Mouse (Mus musculus) liver, adult 10 weeks (tissue): ENCODE results near the gene Krt86. TPM values are rescaled to one million over a fixed set of nuclear protein-coding genes. Genes with fewer than 3 reads are reported as not detected.

Experiments used
- polyA plus RNA-seq: library from polyadenylated mRNA; stranded (reverse); fragments of 350-450 nt; fragmentation: Illumina TruSeq; extraction: RNeasy Lipid Tissue Mini Kit (QIAGEN cat#74804); gene quantifications from one replicate; pipeline ENCODE4 v1.2.3, GENCODE M21; 2014; ENCODE audit warnings: low read depth, low replicate concordance

The Krt86 gene
- polyA plus RNA-seq: not detected

DNA sequence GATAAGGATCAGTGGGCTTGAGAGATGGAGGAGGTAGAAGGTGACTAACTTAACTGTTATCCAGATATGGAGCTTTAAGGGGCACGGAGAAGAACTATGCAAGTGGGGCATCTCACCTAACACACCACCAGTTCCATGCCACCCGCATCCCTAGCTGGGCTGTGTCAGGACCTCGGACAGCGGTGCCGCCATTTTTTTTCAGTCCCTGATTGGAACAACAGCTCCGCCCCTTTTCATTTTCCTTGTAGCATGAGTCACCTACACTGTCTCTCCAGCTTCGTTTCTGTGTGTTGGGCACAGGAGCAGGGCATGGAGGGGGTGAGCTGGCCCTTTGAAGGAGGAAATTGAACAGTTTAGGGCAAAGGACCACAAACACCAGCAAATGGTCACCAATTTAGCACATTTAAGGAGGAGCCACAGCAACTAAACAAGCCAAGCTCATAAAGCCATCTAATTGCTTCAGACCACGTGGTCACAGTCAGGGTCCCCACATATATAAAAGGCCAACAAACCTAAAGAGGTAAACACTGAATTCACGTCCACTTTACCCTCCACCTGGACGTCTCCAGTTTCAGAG is at the start of gene Krt86:
Gene Krt86 (plus strand): TSS at position 527 of the 577 bp plus-strand sequence.

DNA sequence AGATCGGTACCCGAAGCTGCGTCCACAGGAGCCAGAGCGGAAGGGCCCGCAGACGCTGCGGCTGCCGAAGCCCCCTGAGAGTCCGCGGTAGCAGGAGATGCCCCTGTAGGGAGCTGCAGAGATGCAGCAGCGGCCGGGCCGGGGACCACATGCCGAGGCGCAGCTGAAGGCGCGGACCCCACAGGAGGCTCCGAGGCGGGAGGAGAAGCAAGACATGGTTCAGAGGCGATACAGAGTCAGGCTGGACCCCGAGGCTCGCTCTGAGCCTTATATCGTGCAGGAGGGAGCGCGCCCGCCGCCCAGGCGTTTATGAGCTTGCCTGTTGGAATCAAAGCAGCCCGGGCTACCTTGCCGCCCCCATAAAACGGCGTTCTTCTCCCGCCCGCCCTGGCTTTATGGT is 34.7 kb upstream of the Krt86 start, which contains the start of gene Krt87:
Gene Krt87 (minus strand): TSS at position 250 of the 400 bp plus-strand sequence.

DNA sequence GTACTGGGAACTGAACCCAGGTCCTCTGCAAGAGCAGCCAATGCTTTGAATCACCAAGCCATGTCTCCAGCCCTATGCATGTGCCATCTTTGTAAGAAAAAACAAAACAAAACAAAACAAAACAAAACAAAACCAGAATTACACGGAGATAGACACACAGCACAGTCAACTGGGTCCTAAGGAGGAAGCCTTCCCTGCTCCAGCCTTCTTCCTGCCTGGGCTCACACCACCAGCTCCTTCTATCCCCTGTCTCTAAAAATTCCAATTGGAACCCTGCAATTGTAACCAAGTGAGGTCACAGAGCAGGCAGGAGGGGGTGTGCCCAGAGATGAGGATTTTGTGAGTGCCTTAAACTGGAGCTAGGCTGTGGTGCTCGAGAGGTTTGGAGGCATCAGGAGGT is 25.8 kb upstream of the Krt86 start, which contains the start of gene Krt88:
Gene Krt88 (plus strand): TSS at position 301 of the 400 bp plus-strand sequence.

DNA sequence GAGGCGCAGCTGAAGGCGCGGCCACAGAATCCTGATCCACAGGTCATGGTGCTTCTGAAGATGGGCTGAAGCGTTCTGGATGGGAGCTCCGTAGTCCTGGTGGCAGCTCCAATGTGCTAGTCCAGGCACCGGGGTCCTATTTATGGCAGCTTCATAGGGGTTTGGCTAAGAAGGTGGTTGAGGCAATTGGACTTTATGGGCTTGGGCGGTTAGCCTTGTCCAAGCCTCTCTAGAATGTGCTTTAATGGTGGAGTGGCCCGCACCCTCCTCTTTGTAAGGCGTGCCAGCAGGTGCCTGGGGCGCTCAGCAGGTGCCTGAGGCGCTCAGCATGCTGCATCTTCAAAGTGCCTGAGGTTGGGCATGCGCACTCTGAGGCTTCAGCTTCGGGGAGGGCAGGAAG is 9.6 kb upstream of the Krt86 start, which contains the start of gene Krt81:
Gene Krt81 (minus strand): TSS at position 101 of the 400 bp plus-strand sequence.

DNA sequence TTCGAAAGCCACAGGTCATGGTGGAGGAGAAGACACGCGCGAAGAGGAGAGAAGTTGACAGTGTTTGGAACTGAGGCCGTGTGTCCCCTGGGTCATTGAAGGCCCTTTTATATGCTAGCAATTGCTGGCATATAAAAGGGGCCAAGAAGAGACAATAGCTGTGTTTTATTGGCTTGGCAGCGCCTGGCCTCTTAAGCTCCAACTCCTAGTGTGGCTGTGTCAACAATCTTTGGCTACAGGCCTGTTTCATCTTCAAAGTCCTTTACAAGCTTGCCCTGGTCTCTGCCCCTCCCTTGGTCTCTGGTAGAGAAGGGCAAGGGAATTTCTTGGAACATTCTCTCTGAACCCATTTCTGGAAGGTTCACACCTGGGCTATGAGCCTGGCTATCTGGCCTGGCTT is 18.2 kb downstream of the Krt86 start, which contains the start of gene Krt83:
Gene Krt83 (minus strand): TSS at position 82 of the 400 bp plus-strand sequence.

DNA sequence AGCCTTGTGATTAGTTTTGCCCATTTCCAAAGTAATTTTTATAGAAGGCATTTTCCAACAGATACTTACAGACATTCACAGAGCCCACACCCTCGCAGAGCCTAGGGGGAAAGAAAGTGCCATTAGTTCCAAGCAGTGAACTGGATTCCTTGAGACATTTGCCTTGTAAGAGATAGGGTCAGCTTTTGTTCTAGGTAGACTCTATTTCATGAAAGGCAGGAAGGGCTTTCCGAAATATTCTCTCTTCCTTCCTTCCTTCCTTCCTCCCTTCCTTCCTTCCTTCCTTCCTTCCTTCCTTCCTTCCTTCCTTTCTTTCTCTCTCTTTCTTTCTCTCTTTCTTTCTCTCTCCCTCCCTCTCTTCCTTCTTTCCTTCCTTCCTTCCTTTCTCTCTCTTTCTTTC is 43.9 kb downstream of the Krt86 start, which contains the start of gene Gm49425:
Gene Gm49425 (minus strand): TSS at position 101 of the 400 bp plus-strand sequence.

Other genes with a start within 250 kb of the Krt86 start
- gene Grasp, start 249.3 kb upstream of the Krt86 start, polyA plus RNA-seq: not detected
- 6.3 TPM for gene Nr4a1, start 219.2 kb upstream of the Krt86 start, polyA plus RNA-seq
- gene Atg101, start 189.2 kb upstream of the Krt86 start, polyA plus RNA-seq: 1.5 TPM
- gene 6030408B16Rik, start 180.3 kb upstream of the Krt86 start, polyA plus RNA-seq: not detected
- gene Krt80, start 103.3 kb upstream of the Krt86 start, polyA plus RNA-seq: not detected
- gene Krt7, start 62.4 kb upstream of the Krt86 start, polyA plus RNA-seq: not detected
- not detected for gene Krt87, start 34.7 kb upstream of the Krt86 start, polyA plus RNA-seq
- not detected for gene Krt88, start 25.7 kb upstream of the Krt86 start, polyA plus RNA-seq
- gene Krt81, start 9.7 kb upstream of the Krt86 start, polyA plus RNA-seq: not detected
- not detected for gene Krt83, start 18.0 kb downstream of the Krt86 start, polyA plus RNA-seq
- gene Gm49425, start 43.8 kb downstream of the Krt86 start, polyA plus RNA-seq: not detected
- gene Krt84, start 59.3 kb downstream of the Krt86 start, polyA plus RNA-seq: not detected
- gene Krt82, start 77.2 kb downstream of the Krt86 start, polyA plus RNA-seq: not detected
- not detected for gene Krt90, start 89.5 kb downstream of the Krt86 start, polyA plus RNA-seq
- not detected for gene Krt75, start 100.4 kb downstream of the Krt86 start, polyA plus RNA-seq
- gene Gm5414, start 154.7 kb downstream of the Krt86 start, polyA plus RNA-seq: not detected
- gene Gm5478, start 173.9 kb downstream of the Krt86 start, polyA plus RNA-seq: not detected
- gene Krt6b, start 206.8 kb downstream of the Krt86 start, polyA plus RNA-seq: not detected
- not detected for gene Krt6a, start 220.8 kb downstream of the Krt86 start, polyA plus RNA-seq
- gene Krt5, start 239.4 kb downstream of the Krt86 start, polyA plus RNA-seq: not detected